Mouse (Mus musculus): Measurements from ENCODE around the gene Gkn1.

Gene Gkn1

GRCm38 (mm10) chr6:87350829-87351228, at the start of gene Gkn1:
TSS of gene Gkn1 (minus strand) at chr6:87350942.
- no peak for DNase-seq (ENCODE audit: low spot score)

GRCm38 (mm10) chr6:87399886-87400566, 49.3 kb upstream of the Gkn1 start:
- no peak for DNase-seq (ENCODE audit: low spot score)

GRCm38 (mm10) chr6:87399137-87399536, 48.4 kb upstream of the Gkn1 start:
- DNase-seq (ENCODE audit: low spot score) = peak; percentile 38

GRCm38 (mm10) chr6:87394783-87395182, 44.0 kb upstream of the Gkn1 start:
- DNase-seq (ENCODE audit: low spot score) = no peak

- no peak for DNase-seq (ENCODE audit: low spot score)
These were observed 42.9 kb upstream of the Gkn1 start for GRCm38 (mm10) chr6:87393466-87394205.

GRCm38 (mm10) chr6:87389455-87389989, 38.8 kb upstream of the Gkn1 start:
- no peak for DNase-seq (ENCODE audit: low spot score)

GRCm38 (mm10) chr6:87388877-87389276, 38.1 kb upstream of the Gkn1 start, which contains the start of gene Gkn3:
TSS of gene Gkn3 (minus strand) at chr6:87388935.
- DNase-seq (ENCODE audit: low spot score) = no peak

- no peak for DNase-seq (ENCODE audit: low spot score)
These were observed 35.9 kb upstream of the Gkn1 start for GRCm38 (mm10) chr6:87386681-87387080.

GRCm38 (mm10) chr6:87386203-87386602, 35.5 kb upstream of the Gkn1 start:
- DNase-seq (ENCODE audit: low spot score) = peak; percentile 19

- DNase-seq (ENCODE audit: low spot score) = no peak
These were observed 34.0 kb upstream of the Gkn1 start for GRCm38 (mm10) chr6:87384761-87385160.

- DNase-seq (ENCODE audit: low spot score) = no peak
These were observed 33.4 kb upstream of the Gkn1 start for GRCm38 (mm10) chr6:87383926-87384691.

GRCm38 (mm10) chr6:87373057-87373456, 22.3 kb upstream of the Gkn1 start, which contains the start of gene Gkn2:
TSS of gene Gkn2 (plus strand) at chr6:87373357.
- no peak for DNase-seq (ENCODE audit: low spot score)

GRCm38 (mm10) chr6:87369223-87369622, 18.5 kb upstream of the Gkn1 start:
- DNase-seq (ENCODE audit: low spot score) = no peak

GRCm38 (mm10) chr6:87354441-87354840, 3.7 kb upstream of the Gkn1 start:
- DNase-seq (ENCODE audit: low spot score) = no peak

- DNase-seq (ENCODE audit: low spot score) = no peak
These were observed 14.8 kb downstream of the Gkn1 start for GRCm38 (mm10) chr6:87335935-87336295.

GRCm38 (mm10) chr6:87335091-87335934, 15.4 kb downstream of the Gkn1 start, which contains the start of gene Antxr1:
TSS of gene Antxr1 (minus strand) at chr6:87335821.
- peak; percentile 42 for DNase-seq (ENCODE audit: low spot score)

- DNase-seq (ENCODE audit: low spot score) = peak; percentile 34
These were observed 16.2 kb downstream of the Gkn1 start for GRCm38 (mm10) chr6:87334361-87335090.

- DNase-seq (ENCODE audit: low spot score) = no peak
These were observed 18.4 kb downstream of the Gkn1 start for GRCm38 (mm10) chr6:87332380-87332779.

- no peak for DNase-seq (ENCODE audit: low spot score)
These were observed 22.2 kb downstream of the Gkn1 start for GRCm38 (mm10) chr6:87328265-87329173.

GRCm38 (mm10) chr6:87326932-87327331, 23.8 kb downstream of the Gkn1 start:
- DNase-seq (ENCODE audit: low spot score) = no peak
